Mouse (Mus musculus) heart, postnatal 0 days (tissue): ENCODE measurements around the gene Sntg2.

ENCODE experiments used
- CTCF ChIP-seq: IDR thresholded peaks from 2 replicates; pipeline ENCODE4 v1.5.1; 2016; ENCODE audit warnings: antibody characterized with exemption, control low read depth, low read depth
- EP300 ChIP-seq: IDR thresholded peaks from 2 replicates; pipeline ENCODE4 v1.6.1; 2016; ENCODE audit warnings: antibody characterized with exemption, low read depth

- no peak for TF ChIP-seq CTCF
- TF ChIP-seq EP300 = no peak
These were observed 208.6 kb downstream of the Sntg2 start for GRCm38 (mm10) chr12:30164538-30164937.
